Mouse (Mus musculus) cortical plate, adult 2 months (tissue): ENCODE measurements around the gene Selenbp2. TPM values are rescaled to one million over a fixed set of nuclear protein-coding genes. Genes with fewer than 3 reads are reported as not detected.
"Not testable (repeated sequence)": the region's sequence is repeated elsewhere in the genome, so short reads cannot be mapped to it uniquely, and the experiment has no call there.

Experiments used
- H3K27ac ChIP-seq: fragments of 200-500 bp; 2 replicates; pipeline ENCODE4 v1.5.1; 2012; ENCODE audit warnings: low read length, control low read depth, inconsistent platforms; ENCODE audit not compliant: insufficient read depth
- H3K4me1 ChIP-seq: fragments of 200-500 bp; 2 replicates; pipeline ENCODE4 v1.6.1; 2011; ENCODE audit warnings: low read length; ENCODE audit not compliant: control insufficient read depth, insufficient read depth
- H3K4me3 ChIP-seq: fragments of 200-500 bp; 2 replicates; pipeline ENCODE4 v1.5.1; 2011; ENCODE audit warnings: mild to moderate bottlenecking, low read length, control low read depth; ENCODE audit not compliant: insufficient read depth
- CTCF ChIP-seq: fragments of 200-500 bp; IDR thresholded peaks from 2 replicates; pipeline ENCODE4 v1.5.1; 2011; ENCODE audit warnings: mild to moderate bottlenecking, control low read depth, low read length; ENCODE audit not compliant: insufficient read depth; ENCODE audit errors: extremely low read depth
- POLR2A ChIP-seq: fragments of 200-500 bp; IDR thresholded peaks from 2 replicates; pipeline ENCODE4 v1.6.1; 2011; ENCODE audit warnings: mild to moderate bottlenecking, low read length, control low read depth; ENCODE audit not compliant: insufficient read depth; ENCODE audit errors: extremely low read depth
- polyA plus RNA-seq: library from polyadenylated mRNA; depleted of rRNA; stranded (reverse); fragments of >200 nt; gene quantifications from 2 replicates; pipeline ENCODE4 v1.2.3, GENCODE M21; 2012

Selenbp2 gene
- polyA plus RNA-seq, 1 experiment, result not detected

DNA sequence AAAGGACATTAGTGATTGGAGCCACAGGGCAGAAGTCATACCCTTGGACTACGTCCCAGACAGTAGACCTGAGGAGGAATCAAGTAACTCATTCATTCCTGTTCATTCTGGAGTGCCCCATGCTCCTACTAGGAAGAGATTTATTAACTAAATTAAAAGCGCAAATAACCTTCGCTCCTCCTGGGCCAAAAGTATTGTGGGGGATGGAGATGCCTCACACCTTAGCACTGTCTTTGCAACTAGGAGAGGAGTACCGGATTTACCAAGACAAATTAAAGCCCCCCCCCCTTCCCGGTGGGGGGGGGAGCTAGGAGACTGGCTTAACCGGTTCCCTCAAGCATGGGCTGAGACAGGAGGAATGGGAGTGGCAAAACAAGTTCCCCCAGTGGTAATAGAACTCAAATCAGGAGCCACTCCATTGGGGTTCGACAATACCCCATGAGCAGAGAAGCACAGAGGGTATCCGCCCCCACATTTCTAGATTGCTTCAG lies 14.0 kb upstream of the Selenbp2 start:
- Histone ChIP-seq H3K27ac (no peak overlapping the region), H3K4me3 (no peak overlapping the region), H3K4me1 (no peaks in the 10 kb centered on the region)
- TF ChIP-seq CTCF, result no peak
- no peak for TF ChIP-seq POLR2A

DNA sequence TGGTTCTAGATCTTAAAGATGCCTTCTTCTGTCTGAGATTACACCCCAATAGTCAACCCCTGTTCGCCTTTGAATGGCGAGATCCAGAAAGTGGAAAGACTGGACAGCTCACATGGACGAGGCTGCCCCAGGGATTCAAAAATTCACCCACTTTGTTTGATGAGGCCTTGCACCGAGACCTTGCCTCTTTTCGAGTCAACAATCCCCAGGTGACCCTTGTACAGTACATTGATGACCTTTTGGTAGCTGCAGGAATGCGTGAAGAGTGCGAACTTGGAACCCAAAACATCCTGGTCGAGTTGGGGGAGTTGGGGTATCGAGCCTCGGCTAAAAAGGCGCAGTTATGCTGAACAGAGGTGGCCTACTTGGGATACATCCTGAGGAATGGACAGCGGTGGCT lies 13.3 kb upstream of the Selenbp2 start:
- not testable (repeated sequence) for H3K27ac ChIP-seq, H3K4me3 ChIP-seq, H3K4me1 ChIP-seq

DNA sequence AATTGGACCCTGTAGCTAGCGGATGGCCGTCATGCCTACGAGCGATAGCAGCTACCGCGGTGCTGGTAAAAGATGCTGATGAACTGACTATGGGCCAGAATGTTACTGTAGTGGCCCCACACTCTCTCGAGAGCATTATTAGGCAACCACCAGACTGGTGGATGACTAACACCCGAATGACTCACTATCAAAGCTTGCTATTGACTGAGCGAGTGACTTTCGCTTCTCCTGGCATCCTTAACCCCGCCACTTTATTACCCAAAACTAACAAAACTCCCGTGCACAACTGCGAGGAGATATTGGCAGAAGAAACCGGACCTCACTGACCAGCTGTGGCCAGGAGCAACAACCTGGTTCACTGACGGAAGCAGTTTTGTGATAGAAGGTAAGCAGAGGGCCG lies 12.6 kb upstream of the Selenbp2 start:
- H3K27ac ChIP-seq, result no peak overlapping the region
- TF ChIP-seq CTCF, result no peak
- TF ChIP-seq POLR2A, result no peak
- H3K4me3 ChIP-seq, result no peak overlapping the region
- H3K4me1 ChIP-seq, result no peaks in the 10 kb centered on the region

DNA sequence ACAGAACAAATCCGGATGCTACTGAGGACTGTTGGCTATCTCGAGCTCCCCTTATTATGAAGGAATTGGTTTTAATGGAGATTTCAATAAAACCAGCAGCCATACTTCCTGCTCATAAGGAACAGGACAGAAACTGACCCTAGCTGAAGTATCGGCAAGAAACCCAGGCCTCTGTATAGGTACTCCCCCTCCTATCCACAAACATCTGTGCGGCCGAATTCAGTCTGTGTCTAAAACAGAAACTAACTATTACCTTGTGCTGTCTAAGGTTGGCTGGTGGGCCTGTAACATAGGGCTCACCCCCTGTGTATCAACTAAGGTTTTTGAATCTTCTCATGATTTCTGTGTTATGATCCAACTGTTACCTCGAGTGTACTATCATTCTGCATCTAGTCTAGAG lies 9.7 kb upstream of the Selenbp2 start:
- H3K4me3 ChIP-seq, result no peak overlapping the region
- no peak for TF ChIP-seq POLR2A
- TF ChIP-seq CTCF, result no peak
- H3K27ac ChIP-seq, result no peak overlapping the region
- no peaks in the 10 kb centered on the region for H3K4me1 ChIP-seq

DNA sequence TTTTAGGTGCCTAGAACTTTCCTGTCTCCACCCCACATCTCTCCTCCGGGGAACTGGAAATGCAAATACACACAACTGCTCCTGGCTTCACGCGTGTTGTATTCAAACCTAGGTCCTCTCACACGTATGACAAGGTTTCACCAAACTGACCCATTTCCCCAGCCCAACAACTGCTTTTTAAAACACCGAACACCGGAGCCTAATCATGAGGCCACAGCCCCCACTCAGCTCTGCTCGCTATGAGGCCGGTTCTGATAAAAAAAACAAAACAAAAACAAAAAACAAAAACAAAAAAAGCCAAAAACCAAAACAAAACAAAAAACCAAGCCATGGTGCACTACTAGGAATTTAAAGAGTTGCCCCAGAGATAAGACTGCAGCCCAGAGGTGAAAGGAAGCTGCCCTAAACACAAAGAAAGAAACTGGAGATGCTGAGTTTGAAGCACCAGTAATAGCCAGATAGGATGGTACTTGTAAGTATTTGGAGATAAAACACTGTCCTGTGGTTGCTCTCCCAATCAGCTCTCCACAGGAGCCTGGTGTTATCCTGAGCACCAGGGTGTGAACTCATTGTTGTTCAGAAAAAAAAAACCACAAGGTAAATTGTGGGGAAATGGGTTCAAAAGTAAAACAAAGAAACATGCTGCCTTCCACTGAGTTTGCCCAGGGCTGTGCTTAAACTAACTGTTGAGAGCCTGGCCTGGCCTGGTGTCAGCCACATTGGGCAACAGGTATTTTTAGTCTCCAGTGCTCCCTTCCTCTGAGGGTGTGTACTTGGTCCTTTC lies 7.2 kb upstream of the Selenbp2 start:
- not testable (repeated sequence) for H3K27ac ChIP-seq, H3K4me1 ChIP-seq, H3K4me3 ChIP-seq

DNA sequence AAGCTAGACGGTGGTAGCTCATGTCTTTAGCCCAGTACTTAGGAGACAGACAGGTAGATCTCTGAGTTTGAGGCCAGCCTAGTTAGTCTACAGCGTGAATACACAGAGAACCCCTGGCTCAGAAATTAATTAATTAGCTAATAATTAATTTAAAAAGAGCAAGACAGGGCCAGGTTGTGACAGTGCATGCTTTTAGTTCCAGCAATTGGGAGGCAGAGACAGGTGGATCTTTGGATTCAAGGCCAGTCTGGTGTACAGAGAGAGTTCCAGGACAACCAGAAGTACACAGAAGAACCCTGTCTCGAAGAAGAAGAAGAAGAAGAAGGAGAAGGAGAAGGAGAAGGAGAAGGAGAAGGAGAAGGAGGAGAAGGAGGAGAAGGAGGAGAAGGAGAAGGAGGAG lies 4.7 kb upstream of the Selenbp2 start:
- H3K4me1 ChIP-seq, H3K27ac ChIP-seq, H3K4me3 ChIP-seq: not testable (repeated sequence)

DNA sequence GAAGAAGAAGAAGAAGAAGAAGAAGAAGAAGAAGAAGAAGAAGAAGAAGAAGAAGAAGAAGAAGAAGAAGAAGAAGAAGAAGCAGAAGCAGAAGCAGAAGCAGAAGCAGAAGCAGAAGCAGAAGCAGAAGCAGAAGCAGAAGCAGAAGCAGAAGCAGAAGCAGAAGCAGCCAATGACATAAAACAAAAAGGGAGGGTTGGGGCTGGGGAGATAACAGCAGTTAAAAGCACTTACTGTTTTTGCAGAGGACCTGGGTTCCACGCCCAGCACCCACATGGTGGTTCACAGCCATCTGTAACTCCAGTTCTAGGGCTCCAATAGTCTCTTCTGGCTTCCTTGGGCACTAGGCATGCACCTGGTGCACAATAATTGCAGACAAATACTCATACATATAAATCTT lies 4.2 kb upstream of the Selenbp2 start:
- not testable (repeated sequence) for H3K27ac ChIP-seq, H3K4me1 ChIP-seq, H3K4me3 ChIP-seq

DNA sequence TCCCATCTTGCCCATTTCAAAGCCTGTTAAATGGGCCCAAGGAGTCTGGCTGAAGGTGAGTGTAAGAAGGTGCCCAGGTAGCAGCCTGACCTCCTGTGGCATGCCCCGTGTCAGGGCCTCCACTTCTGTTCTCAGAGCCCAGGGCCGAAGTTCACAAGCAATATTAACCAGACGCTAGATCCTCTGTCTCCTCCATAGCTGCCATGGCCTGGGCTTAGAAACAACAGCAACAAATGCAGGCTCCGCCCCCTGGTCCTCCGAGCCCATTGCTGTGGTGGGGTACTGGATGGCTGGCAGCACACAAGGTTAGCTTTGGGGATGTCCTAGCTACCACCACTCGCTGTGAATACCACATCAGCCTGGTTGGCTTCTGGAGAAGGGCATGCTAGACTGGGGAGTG lies 3.2 kb upstream of the Selenbp2 start:
- H3K4me3 ChIP-seq, H3K27ac ChIP-seq, H3K4me1 ChIP-seq: not testable (repeated sequence)

DNA sequence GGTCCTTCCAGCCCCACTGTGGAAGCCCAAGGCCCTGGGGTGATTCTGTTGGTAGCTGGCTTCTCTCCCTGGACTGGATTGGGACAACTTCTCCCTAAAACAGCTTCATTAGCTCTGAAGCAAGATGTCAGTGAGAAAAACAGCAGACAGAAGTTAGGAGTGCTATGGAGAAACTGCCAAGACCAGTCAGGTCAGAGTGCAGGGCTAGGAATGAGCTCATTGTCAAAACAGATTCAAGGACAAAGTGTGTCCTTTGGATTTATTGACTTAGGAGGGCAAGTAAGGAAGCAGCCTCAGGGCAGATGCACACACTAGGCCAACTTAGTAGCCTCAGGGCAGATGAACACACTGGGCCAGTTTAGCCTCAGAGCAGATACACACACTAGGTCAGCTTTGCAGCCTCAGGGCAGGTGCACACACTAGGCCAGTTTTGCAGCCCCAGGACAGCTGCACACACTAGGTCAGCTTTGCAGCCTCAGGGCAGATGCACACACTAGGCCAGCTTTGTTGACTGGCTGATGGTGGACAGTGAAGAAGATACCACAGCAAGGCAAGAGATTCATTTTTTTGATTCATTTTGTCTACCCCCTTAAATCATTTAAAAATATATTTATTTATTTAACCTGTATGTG lies 2.6 kb upstream of the Selenbp2 start:
- Histone ChIP-seq H3K4me3 (no peak overlapping the region), H3K27ac (no peak overlapping the region), H3K4me1 (no peaks in the 10 kb centered on the region)
- TF ChIP-seq POLR2A (no peak), CTCF (no peak)

DNA sequence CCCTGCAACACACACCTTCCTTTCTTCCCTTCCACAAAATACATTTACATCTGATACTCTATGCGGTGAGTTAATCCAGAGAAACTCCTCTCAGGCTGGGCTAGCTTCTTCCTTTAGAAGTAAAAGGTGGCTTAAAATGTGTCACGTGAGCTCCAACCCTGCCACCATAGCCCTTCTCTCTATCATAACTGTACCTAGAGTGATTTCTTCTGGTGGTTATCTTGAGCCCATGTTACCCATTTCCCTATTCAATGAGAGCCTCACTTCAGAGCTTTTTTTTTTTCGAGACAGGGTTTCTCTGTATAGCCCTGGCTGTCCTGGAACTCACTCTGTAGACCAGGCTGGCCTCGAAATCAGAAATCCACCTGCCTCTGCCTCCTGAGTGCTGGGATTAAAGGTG lies 1.7 kb upstream of the Selenbp2 start:
- not testable (repeated sequence) for H3K4me1 ChIP-seq, H3K4me3 ChIP-seq, H3K27ac ChIP-seq

DNA sequence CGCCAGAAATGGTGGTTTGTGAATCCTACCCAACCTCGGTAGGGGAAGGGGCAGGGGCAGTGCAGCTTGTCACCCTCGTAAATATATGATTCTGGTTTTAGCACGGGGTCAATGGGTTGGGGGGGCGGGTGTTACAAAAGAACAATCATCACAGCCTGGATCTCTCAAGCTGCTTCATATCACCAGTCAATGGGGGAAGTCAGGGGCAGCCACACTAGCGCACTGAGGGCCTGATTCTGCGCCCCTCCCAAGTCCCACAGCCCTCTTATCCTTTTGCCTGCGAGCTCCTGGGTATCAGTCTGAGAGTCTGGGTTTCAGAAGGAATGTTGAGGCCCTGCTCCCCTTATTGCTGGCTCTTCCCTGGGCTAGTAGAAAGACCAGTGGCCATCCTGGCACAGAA lies 518 bp downstream of the Selenbp2 start:
- H3K4me3 ChIP-seq, H3K4me1 ChIP-seq, H3K27ac ChIP-seq: not testable (repeated sequence)

DNA sequence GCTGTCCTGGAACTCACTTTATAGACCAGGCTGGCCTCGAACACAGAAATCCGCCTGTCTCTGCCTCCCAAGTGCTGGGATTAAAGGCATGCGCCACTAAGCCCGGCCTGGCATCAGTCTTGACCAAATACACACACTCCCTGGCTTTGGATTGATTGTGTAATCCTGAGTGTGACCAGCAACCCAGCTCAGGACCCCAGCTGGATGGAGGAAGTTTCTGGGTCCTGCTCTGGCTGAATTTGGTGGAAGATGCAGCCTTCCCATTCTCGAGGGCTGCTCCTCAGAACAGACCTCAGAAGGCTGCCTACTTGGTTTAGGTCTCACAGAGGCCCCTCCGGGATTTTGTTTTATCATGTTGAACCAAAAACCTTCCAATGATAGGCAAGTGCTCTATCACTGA lies 2.2 kb downstream of the Selenbp2 start:
- H3K4me1 ChIP-seq, H3K4me3 ChIP-seq, H3K27ac ChIP-seq: not testable (repeated sequence)

DNA sequence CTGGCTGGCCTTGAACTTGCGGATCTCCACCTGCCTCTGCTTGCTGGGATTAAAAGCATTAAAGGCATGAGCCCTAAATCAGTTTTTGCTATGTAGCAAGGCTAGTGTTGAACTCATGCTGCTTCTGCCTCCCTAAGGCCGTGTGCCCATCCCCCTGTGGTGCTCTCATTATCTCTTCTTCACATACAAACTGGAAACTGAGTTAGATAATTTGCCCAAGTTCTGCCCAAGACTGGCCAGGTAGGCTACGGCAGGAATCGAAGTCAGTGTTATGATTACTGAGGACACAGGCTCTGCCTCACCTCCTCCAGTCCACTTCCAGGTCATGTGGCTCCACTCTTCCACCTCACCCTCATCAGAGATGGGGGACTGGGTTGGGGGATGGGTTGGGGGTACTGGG lies 2.9 kb downstream of the Selenbp2 start:
- H3K27ac ChIP-seq, H3K4me1 ChIP-seq, H3K4me3 ChIP-seq: not testable (repeated sequence)

DNA sequence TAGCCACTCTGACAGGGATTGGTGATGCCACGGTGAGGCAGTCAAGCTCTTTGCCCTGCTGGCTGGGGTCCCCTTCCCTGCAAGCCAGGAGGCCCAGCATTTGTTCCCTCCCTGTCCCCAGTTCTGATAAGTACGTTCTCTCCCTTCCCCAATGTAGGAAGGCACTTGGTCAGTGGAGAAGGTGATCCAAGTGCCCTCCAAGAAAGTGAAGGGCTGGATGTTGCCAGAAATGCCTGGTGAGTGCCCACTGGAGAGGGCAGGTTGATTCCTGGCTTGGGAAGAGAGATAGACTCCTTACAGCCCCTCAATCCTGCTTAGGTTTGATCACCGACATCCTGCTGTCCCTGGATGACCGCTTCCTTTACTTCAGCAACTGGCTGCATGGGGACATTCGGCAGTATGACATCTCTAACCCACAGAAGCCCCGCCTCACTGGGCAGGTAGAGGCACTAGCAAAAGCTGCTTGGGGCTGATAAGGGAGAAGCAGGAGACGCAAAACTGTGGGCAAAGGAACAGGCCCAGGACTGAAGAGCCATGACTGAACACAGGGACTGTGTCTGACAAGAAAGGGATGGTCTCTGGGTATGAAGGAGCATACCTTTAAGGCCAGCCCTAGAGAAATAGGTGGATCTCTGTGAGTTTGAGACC lies 8.9 kb downstream of the Selenbp2 start:
- H3K4me3 ChIP-seq, H3K4me1 ChIP-seq, H3K27ac ChIP-seq: not testable (repeated sequence)
